Mouse (Mus musculus) heart, adult 2 months (tissue): ENCODE data around the gene Ndufs2.

Experiments used
- CTCF ChIP-seq: fragments of 200-600 bp; IDR thresholded peaks from 2 replicates; pipeline ENCODE4 v1.8.1; 2022; ENCODE audit warnings: antibody characterized with exemption, mild to moderate bottlenecking, moderate library complexity
- EP300 ChIP-seq: fragments of 200-500 bp; IDR thresholded peaks from 2 replicates; pipeline ENCODE4 v1.6.1; 2011; ENCODE audit warnings: low read depth, low read length, control low read depth; ENCODE audit not compliant: insufficient read depth
- POLR2A ChIP-seq: fragments of 200-500 bp; IDR thresholded peaks from 2 replicates; pipeline ENCODE4 v1.6.1; 2011; ENCODE audit warnings: mild to moderate bottlenecking, low read depth, low read length, control low read depth; ENCODE audit not compliant: insufficient read depth

DNA sequence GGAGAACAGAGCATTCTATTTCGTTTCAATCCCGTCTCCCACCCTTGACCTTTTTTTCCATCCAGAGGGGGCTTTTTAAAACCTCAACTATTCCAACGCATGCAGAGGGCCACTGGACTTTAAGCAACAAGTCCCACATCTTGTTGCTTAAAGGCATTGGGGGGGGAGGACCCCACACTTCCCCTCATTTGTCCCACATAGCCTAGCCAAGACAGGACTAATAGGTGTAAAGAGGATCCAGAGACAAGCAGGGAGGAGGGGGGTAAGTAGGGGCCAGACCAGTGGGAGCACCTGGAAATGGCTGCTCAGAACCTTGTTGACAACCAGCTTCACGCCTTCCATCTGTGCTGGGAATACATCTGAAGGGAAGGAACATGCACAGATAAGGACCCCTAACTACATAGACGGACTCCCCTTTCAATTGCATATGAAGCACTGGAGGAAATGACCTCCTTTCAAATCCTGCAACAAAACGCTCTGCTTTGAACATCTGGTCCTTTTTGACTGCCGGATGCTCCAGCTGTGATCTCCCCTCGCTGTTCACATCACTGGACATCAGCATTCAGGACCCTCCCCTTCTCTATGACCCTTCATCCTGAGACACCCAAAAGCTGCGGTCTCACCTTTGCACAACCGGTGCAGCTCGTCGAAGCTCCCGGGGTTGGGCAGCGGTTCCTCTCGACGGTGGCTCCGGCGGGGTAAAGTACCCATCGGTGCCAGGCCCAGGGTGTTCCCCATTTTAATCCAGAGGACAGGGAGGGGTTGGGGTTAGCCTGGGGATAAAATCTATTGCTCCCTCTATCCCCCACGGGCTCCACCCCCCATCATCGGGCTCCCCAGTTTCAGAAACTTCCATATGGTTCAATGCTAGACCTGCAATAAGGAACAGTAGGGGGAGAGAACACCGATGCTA lies 29.7 kb downstream of the Ndufs2 start:
- TF ChIP-seq CTCF, result no peak
- TF ChIP-seq POLR2A, result no peak
- TF ChIP-seq EP300, result no peak
